Mouse (Mus musculus) spleen, postnatal 14 days (tissue): ENCODE results near the gene Reep1.

Experiments used
- DNase-seq, 2 experiments: peaks; one replicate each; pipeline ENCODE4 v3.0.0; 2021 to 2022; ENCODE audit warnings: low spot score in 2 of 2

Gene Reep1

DNA sequence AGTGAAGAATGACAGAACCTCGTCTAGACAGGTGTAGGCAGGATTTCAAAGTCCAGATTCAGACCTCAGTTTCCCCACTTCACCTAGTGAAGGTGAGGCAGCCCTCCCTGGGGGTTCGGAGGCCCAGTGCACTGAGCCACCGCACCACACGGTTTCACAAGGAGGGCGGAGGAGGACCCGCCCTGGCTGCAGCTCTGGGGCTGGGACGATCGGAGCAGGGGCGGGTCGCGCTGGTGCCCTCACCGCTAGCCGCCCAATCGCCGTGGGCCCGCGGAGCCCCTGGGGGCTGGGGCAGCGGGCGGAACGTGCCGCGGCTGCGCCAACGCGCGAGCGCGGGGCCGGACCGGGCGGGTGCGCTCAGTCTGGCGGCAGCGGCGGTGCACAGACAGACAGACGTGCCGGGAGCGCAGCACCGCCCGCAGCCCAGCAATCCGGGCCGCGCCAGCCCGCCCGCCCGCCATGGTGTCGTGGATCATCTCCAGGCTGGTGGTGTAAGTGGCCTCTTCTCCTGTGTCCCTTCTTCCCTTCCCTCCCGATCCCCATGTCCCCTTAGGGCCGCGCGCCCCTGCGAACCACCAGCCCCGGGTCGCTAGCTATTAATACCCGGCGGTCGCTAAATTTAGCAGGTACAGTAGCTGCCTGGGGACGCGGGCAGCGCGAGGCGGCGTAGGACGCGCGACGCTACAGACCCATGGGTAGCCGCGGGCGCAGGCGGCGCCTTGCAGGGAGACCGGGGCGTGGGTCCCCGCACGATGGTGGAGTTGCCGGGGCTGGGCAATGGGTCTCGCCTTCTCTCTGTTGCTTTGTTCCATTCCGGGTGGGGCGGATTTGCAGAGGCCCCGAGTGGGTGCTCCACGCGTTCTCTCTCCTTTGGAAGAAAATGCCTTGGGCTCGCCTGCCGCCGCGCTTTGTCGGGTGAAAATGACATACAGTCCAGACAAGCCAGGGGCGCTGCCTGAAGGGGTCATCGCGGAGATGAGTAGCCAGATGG, at the start of gene Reep1:
Reep1 (plus strand) TSS at position 51 of the 991 bp plus-strand sequence.
- no peak for DNase-seq

DNA sequence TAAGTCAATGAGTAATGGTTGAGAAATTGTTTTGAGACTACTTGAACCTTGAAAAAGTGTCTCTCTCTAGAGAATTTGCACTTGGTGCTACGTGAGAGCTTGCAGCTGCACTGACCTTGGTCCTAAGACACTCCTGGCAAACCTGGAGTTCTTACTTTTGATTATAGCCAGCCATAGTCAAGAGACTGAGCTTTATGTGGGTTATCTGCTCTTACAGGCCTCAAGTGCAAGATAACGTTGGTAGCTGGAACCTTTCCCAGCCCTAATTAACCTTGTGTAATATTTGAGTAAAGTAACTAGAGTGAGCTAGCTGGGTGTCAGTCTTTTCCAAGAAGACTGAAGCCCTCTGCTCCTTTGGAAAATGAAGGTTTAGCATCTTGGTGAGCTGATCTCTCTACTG, 49.1 kb upstream of the Reep1 start:
- DNase-seq = no peak

DNA sequence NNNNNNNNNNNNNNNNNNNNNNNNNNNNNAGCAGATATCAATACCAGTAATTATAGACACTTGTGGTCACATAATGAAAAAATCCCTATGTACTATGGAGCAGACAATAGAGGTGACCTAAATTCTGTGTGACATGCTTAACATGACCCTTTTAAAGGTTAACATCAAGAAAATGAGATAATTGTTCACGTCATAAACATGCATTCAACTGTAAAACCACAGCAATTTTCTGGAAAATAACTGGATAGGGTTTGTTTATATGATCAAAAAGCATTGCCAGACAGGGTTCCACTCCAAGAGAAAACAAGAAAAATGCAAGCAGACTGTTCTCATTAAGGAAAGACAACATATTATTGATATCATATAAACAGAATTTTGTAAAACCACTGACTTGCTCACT, 42.9 kb upstream of the Reep1 start:
- DNase-seq = no peak

DNA sequence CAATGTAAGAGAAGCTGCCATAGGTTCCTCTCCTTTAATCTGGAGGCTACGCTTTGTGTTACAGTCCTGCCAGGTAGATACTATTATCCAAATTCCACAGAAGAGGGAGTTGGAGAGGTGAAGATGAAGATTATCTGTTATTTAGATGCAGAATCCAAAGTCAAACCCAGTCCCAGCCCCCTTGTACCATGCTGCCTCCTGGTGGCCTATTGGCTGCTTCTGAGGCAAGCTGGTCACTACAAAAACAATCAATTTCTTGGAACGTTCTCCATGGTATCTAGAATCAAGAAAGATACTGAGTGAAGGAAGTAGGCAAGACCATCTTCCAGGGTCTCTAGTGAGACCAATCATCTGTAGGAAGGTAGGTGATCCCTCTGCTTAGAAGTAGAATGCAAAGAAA, 34.2 kb upstream of the Reep1 start:
- DNase-seq = peak in 1 of 2 experiments; percentile 4

DNA sequence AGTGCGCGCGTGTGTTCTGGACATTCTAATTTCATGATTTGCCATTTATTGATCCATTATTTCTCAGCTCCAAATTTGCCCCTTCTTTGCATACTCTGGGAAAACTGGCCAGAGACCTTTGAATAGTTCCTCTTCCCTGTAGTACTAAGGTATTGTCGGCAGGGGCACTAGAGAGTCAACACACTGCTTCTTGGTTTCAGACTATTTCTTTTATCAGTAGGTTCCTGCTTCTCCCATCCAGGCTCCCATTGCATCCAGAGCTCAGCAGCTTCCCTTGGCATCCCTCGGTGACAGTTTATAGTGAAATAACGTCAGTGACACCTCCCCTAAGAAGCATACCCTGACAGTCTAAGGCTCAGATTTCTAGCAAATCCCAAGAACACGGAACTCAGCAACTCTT, 28.5 kb upstream of the Reep1 start:
- no peak for DNase-seq

DNA sequence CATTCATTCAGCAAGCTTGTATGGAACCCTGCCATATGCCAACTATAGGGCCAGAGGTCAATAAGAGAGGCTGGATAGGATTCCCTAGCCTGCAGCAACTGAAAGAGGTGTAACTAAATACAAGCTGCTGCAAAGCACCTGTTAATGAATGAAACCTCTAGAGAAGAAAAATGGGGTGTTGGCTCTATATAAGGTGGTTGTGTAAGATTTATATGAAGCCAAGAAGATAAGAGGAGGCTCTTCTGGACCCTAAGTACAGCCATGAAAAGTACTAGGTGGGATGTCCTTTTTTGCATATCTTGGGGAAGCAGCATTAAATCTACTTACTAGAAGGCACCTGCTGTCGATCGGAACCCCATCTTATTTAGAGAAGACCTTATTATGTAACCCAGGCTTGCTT, 12.2 kb upstream of the Reep1 start:
- no peak for DNase-seq

DNA sequence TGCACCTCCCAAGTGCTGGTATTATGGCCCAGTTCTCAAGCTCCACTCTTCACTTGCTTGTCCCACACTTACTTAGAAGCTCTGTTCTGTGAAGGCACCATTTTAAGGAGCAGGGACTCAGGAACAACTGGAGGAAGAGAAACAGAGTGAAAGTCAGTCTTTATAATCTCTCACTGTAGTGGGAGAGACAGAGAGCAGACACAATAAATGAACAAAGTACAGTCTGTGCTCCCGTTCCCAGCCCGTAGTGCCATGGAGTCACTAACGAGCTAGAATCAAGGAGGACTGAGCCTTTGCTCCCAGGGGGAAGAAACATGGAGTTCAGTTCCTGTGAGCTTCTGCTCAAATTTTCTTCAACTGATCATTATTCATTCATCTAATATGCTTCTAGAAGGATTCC, 11.8 kb upstream of the Reep1 start:
- no peak for DNase-seq

DNA sequence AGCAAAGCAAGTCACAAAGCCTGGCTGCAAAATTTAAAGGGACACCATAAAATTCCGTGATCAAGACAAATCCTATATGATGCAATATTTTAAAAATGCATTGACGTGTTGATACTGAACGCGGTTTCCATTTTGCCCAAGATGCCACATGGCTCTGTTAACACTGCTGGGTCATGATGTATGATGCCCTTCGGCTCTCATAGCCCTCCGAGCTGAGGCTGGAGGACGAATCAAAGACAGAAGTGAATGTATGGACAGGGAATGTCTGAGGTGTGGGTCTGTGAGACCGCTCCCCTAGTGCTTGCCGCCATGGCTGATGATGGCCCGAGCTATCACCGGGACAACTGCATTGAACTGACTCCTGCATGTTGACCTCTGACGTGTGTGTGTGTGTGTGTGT, 490 bp upstream of the Reep1 start:
- no peak for DNase-seq

DNA sequence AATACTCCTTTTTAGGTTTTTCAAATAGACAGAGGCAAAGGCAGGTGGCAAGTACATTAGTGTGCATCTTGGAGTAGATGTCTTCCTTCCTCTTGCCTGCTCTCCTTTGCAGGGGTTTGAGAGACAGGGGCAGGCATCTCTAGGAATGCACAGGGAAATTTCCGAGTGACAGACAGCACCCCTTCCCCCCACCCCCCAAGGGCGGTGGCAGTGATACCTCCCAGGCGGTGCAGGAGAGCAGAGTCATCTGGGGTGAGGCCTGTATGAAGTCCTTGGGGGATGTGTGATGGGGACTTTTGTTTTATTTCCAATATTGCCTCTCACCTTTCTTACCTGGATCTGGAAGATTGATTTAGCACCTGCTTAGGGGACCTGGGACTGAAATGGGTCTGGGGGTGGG, 1.2 kb downstream of the Reep1 start:
- no peak for DNase-seq

DNA sequence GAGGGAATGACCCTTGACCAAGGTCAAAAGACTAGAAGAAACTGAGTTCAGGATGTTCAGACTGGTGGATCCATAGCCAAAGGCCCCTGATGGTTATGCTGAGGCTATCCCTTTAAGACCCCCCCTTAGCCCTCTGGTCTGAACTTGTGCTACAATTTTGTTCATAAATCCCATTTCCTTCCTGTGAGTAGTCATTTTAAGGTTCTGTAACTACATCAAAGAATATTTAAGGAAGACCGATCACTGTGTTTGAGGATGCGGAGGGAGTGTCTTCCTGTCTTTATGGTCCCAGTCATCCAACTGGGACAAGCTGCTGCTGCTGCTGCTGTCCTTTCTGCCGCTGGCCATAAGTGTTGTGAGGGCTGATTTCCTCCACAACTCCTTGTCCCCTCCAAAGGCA, 3.0 kb downstream of the Reep1 start:
- no peak for DNase-seq

DNA sequence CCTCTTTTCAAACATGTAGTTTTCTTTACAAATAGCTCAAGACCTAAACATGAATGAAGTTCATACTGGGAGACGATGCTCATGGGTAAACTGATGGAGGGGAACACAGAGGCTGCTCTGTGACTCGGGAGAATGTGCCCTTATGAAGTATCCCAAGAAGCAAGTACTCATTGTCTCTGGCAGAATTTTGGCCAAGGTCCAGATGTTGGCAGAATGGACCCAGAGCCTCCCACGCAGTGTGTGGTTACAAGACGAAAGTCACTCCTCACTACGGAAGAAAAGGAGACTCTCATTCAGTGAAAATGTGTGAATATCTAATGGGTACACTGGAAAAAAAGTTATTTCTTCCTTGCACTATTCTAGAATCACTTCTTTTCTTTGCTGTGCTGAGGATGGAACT, 3.8 kb downstream of the Reep1 start:
- no peak for DNase-seq

DNA sequence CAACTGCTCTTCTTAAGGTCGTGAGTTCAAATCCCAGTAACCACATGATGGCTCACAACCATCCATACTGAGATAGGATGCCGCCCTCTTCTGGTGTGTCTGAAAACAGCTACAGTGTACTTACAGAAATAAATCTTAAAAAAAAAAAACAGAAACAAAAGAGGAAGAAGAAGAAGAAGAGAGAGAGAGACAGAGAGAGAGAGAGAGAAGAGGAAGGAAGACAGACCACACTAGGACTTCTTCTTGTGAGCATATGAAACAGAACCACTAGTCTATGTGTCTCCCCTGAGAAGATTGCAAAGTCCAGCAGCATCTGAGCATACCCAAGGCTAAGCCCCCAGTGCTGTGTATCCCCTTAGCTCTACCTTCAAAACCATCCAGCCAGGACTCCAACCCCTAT, 6.2 kb downstream of the Reep1 start:
- DNase-seq = no peak

DNA sequence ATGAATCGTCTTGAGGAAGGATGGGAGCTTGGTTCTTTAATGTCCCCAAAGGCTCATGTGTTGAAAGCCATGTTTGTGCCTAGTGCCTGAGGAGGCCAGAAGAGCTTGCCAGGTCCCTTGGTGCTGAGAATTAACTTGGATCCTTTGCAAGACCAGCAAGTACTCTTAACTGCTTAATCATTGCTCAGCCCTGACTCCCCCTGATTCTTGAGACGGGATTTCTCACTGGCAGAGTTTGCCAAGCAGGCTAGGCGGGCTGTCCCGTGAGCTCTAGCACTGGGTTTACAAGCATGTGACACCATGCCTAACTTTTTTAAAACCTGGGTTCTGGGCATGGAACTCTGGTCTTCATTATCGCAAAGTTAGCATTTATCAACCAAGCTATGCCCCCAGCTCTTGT, 7.6 kb downstream of the Reep1 start:
- DNase-seq = no peak

DNA sequence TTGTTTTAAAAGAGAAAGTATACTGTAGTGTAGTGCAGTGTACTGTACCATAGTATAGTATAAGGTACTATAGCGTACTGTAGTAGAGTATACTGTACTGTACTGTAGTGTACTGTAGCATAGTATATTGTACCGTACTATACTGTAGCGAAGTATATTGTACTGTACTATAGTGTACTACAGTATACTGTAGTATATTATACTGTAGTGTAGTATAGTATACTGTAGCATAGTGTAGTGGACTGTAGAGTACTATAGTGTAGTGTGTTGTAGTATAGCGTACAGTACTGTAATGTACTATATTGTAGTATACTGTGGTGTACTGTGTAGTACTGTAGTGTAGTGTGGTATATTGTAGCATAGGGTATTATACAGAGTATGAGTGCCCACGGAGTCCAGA, 9.1 kb downstream of the Reep1 start:
- DNase-seq = no peak

DNA sequence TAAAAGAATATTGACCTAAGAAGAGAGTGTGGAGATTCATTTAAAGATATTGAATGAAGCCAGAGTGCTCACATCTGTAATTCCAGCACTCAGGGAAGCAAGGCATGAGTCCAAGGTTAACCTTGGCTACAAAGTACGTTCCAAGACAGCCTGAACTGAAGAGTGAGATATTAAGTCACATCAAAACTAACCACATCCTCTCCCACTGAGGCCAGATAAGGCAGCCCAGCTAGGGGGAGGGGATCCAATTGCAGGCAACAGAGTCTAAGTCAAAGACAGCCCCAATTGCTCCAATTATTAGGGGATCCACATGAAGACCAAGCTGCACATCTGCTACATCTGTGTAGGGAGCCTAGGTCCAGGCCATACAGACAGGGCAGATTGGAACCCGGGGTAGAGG, 11.0 kb downstream of the Reep1 start:
- DNase-seq = no peak

DNA sequence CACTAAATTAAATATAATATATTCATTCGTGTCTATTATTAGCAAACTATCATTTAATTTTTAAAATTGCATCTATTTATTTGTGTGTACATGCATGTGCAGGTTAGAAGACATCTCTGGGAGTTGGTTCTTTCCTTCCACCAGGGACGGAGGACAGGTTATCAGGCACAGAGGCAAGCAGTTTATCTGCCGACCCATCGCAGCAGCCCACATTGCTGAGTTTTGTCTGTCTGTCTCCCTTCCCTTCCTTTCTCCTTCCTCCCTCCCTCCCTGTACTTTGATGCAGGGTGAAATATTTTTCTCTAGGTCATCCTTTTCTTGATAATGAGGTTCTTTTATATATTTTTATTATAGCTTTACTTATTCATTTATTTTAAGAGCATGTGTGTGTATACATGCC, 11.9 kb downstream of the Reep1 start:
- DNase-seq = no peak

DNA sequence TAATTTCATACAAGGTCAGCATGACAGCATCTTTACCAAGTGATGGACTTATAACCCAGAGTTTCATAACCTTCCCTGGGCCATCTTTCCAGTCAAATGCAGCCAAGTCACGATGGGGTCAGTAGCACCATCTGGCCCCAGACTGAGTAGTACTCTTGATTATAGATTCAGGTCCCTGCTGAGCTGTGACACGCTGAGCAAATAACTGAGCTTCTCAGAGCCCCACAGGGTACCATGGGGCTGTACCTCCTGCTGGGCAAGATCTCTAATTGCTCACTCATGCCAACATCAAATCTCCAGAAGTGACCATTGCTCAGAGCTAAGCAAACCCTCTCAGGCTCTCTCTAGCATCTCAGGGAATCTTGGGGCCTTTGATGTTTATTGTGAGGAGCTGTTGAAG, 15.6 kb downstream of the Reep1 start:
- no peak for DNase-seq

DNA sequence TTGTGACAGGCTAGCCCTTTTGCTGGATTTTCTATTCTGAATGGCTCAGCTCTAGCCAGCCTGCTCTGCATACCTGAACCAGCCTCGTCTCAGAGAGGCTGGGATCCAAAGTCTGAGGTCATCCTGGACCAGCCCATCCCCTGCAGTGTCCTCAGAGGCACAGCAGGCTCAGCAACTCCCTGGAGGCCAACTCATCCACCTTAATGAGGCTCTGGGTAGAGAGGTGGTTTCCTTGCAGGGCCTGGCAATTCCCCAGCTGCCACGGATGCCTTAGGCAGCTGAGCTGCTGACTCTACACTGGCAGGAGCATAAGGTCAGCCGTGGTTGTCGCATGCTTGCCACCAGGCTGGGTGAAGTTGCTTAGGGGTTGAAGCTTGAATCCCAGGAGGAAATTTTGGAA, 16.2 kb downstream of the Reep1 start:
- DNase-seq = no peak

DNA sequence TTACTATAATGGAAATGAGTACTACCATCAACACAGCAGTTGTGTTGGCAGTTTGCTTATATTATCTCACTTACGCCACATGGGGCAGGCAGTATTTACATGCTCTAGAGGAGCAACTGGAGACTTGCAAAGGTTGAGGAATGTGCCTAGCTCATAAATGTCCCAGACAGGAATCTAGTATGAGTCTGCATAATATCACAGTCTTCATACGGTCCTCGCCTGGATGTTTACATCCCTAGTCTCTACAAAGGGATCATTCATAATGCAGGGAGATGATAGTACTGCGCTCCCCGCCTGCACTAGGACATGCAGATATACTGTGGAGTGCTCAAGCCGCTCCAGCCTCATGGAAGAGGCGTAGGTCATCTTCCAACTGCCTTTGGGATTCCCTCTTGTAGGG, 19.3 kb downstream of the Reep1 start:
- no peak for DNase-seq

DNA sequence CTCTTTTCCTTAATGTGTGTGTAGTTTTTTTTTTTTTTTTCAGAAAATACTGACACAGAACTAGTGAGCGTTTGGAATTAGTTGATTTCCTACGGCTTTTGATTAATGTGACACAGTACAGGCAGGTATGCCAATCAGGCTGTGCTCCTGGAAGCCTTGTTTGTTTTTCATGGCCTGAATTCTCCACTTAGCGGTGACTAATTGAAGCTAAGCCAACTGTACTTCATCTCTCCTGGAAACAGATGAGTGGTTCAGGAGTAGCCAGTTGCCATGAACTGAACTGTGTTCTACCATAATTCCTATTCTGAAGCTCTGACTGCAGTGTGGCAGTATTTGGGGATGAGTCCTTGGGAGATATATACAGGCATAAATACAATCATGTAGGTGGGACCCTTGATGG, 20.9 kb downstream of the Reep1 start:
- DNase-seq = no peak

DNA sequence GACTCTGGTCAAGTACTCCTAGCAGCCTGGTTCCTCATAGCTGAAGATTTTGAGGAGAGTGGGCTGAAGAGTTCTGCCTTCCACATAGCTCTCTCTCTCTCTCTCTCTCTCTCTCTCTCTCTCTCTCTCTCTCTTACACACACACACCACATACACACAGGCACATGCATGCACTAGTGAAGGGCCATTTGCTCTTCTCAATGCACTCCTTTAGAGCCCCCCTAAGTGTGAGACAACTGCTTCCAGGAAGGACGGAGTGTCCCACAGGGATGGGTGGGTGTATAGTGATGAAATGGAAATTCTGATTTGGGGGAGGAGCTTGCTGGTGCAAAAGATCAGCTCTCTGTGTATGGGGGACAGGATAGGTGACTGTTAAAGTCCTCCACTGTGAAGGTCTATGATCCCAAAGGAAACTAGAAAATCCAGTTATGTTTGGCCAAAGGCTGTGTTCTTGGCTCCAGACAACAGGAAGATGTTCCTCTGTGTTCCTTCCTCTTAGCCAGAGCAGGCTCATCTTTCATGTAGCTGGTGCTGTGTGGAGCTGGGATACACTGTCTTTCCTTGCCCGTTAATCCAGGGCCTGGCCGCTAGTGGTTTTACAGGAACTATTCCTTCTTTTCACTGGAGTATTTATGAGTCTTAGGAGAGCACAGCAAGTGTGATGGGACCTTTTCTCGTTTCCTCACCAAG, 27.7 kb downstream of the Reep1 start:
- DNase-seq = no peak

DNA sequence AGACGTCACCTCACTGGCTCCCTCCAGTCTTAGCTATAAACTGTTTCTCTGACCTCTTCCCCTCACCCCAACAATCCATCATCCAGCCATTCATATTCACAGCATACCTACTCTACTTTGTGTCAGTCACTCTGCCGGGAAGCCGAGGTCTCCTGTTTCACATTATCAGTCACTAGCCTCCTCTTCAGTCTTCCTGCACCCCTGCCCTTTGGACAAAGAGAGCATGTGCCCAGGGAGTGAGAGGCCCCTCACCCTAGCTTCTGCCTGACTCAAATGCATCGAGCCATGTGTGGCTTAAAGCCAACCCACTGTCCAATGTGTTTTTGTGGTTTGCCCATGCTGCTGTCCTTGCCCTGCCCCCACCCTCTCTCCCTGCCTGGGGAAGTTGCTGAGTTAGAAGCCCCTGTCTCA, 28.2 kb downstream of the Reep1 start:
- DNase-seq = no peak

DNA sequence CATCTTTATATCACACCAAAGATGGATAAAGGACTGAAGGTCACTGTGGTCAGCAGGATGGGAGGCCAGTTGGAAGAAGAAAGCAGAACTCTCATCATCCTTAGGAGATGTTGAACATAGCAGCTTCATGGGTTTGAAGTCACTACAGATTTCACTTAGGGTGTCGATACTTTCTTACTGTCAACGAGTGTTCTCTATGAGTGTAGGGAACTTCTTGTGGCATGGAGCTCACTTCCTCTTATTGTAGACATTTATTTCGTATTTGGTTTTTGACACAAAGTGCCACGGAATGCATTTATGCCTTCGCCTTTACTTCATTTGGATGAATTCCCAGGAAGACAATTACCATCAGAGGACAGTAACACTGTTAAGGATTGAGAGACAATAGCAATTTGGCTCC, 28.7 kb downstream of the Reep1 start:
- no peak for DNase-seq
